Mouse (Mus musculus) CH12.LX (cell line): ENCODE measurements at regions not wholly inside any gene's neighbourhood (a gene's known extent, or its start where the extent isn't known, plus 50 kb on each side); places are given as distances from the start of the nearest gene placed in this dataset.

ENCODE experiments used
- DNase-seq: peaks from one replicate; pipeline ENCODE4 v3.0.0-alpha.2; 2013; ENCODE audit errors: extremely low read depth
- H3K27ac ChIP-seq: 2 replicates; pipeline ENCODE4 v1.5.1; 2012; ENCODE audit warnings: low read depth, mild to moderate bottlenecking, control low read depth, moderate library complexity; ENCODE audit not compliant: insufficient read depth
- H3K27me3 ChIP-seq: replicated peaks from 2 replicates; pipeline ENCODE3; 2012; ENCODE audit warnings: inconsistent platforms
- H3K36me3 ChIP-seq, 2 experiments: replicated peaks in 1 of 2; 2 replicates each; pipeline versions ENCODE3 to v1.6.1; 2012; ENCODE audit warnings: inconsistent platforms in 1 of 2, low read length in 1 of 2, mild to moderate bottlenecking in 1 of 2, mixed read lengths in 1 of 2, moderate library complexity in 1 of 2; ENCODE audit not compliant: control insufficient read depth in 1 of 2, insufficient read depth in 1 of 2
- H3K4me1 ChIP-seq, 2 experiments: 2 replicates each; pipeline ENCODE4 v1.6.1; 2012; ENCODE audit warnings: inconsistent platforms in 1 of 2, moderate library complexity in 1 of 2; ENCODE audit not compliant: insufficient read depth in 2 of 2, control insufficient read depth in 1 of 2
- H3K4me2 ChIP-seq: 2 replicates; pipeline ENCODE4 v1.6.1; 2012; ENCODE audit warnings: low read depth, mild to moderate bottlenecking, control low read depth; ENCODE audit not compliant: poor library complexity, insufficient read depth, severe bottlenecking
- H3K4me3 ChIP-seq, 3 experiments: fragments of 150-350 bp in 1 of 3; sonication (generic) in 1 of 3; replicated peaks in 1 of 3; 2 replicates each; pipeline versions ENCODE3 to v1.5.1; 2011 to 2012; ENCODE audit warnings: low read depth in 2 of 3, low read length in 2 of 3, mild to moderate bottlenecking in 2 of 3, moderate library complexity in 2 of 3, control low read depth in 1 of 3, improper control_type of control experiment in 1 of 3, inconsistent platforms in 1 of 3, mixed read lengths in 1 of 3; ENCODE audit not compliant: poor library complexity in 1 of 3
- H3K79me2 ChIP-seq: replicated peaks from 2 replicates; pipeline ENCODE4 v1.6.1; 2012; ENCODE audit warnings: mild to moderate bottlenecking, moderate library complexity; ENCODE audit not compliant: control insufficient read depth, poor library complexity, insufficient read depth, severe bottlenecking; ENCODE audit errors: extremely low read depth
- H3K9ac ChIP-seq: 2 replicates; pipeline ENCODE4 v1.6.1; 2012; ENCODE audit warnings: low read depth, mild to moderate bottlenecking, control low read depth, moderate library complexity; ENCODE audit not compliant: insufficient read depth
- H3K9me3 ChIP-seq: replicated peaks from 2 replicates; pipeline ENCODE3; 2012; ENCODE audit warnings: low read length, inconsistent platforms, mixed read lengths
- BHLHE40 ChIP-seq: IDR thresholded peaks from 2 replicates; pipeline ENCODE4 v1.6.1; 2011; ENCODE audit warnings: mild to moderate bottlenecking, low read depth, low read length, improper control_type of control experiment
- CHD1 ChIP-seq: IDR thresholded peaks from 2 replicates; pipeline ENCODE4 v1.6.1; 2012; ENCODE audit warnings: low read depth, low read length, improper control_type of control experiment, inconsistent platforms
- E2F4 ChIP-seq: IDR thresholded peaks from 2 replicates; pipeline ENCODE4 v1.6.1; 2011; ENCODE audit warnings: low read depth, low read length, improper control_type of control experiment; ENCODE audit not compliant: insufficient replicate concordance
- ELF1 ChIP-seq: IDR thresholded peaks from 2 replicates; pipeline ENCODE4 v1.6.1; 2014; ENCODE audit warnings: low read depth, mild to moderate bottlenecking, inconsistent platforms, low read length, improper control_type of control experiment
- EP300 ChIP-seq: IDR thresholded peaks from 2 replicates; pipeline ENCODE4 v1.6.1; 2011; ENCODE audit warnings: low read length, improper control_type of control experiment
- HCFC1 ChIP-seq: IDR thresholded peaks from 2 replicates; pipeline ENCODE4 v1.6.1; 2012; ENCODE audit warnings: low read depth, mild to moderate bottlenecking, inconsistent platforms, low read length, improper control_type of control experiment
- IRF4 ChIP-seq: IDR thresholded peaks from 2 replicates; pipeline ENCODE4 v1.6.1; 2014; ENCODE audit warnings: low read depth, mild to moderate bottlenecking, inconsistent platforms, low read length, improper control_type of control experiment
- JUND ChIP-seq: conservative IDR thresholded peaks from 2 replicates; pipeline ENCODE4 v1.6.1; 2011; ENCODE audit warnings: low read depth, low read length, improper control_type of control experiment
- KAT2A ChIP-seq: IDR thresholded peaks from 2 replicates; pipeline ENCODE4 v1.6.1; 2012; ENCODE audit warnings: low read length, improper control_type of control experiment, inconsistent platforms; ENCODE audit not compliant: insufficient replicate concordance
- MAFK ChIP-seq: IDR thresholded peaks from 2 replicates; pipeline ENCODE4 v1.6.1; 2011; ENCODE audit warnings: low read length, improper control_type of control experiment; ENCODE audit not compliant: insufficient replicate concordance
- MAX ChIP-seq: IDR thresholded peaks from 2 replicates; pipeline ENCODE4 v1.6.1; 2011; ENCODE audit warnings: low read length, improper control_type of control experiment
- MAZ ChIP-seq: IDR thresholded peaks from 2 replicates; pipeline ENCODE4 v1.6.1; 2012; ENCODE audit warnings: low read depth, mild to moderate bottlenecking, inconsistent platforms, low read length, improper control_type of control experiment, moderate library complexity
- MEF2A ChIP-seq: IDR thresholded peaks from 2 replicates; pipeline ENCODE4 v1.6.1; 2014; ENCODE audit warnings: low read depth, mild to moderate bottlenecking, inconsistent platforms, low read length, improper control_type of control experiment, borderline replicate concordance
- MXI1 ChIP-seq: IDR thresholded peaks from 2 replicates; pipeline ENCODE4 v1.6.1; 2011; ENCODE audit warnings: mild to moderate bottlenecking, low read depth, low read length, improper control_type of control experiment
- NELFE ChIP-seq: IDR thresholded peaks from 2 replicates; pipeline ENCODE4 v1.6.1; 2011; ENCODE audit warnings: low read depth, low read length, improper control_type of control experiment
- NRF1 ChIP-seq: IDR thresholded peaks from 2 replicates; pipeline ENCODE4 v1.6.1; 2014; ENCODE audit warnings: low read depth, mild to moderate bottlenecking, inconsistent platforms, low read length, improper control_type of control experiment, moderate library complexity
- POLR2A ChIP-seq: IDR thresholded peaks from 2 replicates; pipeline ENCODE4 v1.6.1; 2011; ENCODE audit warnings: low read depth, mild to moderate bottlenecking, improper control_type of control experiment, low read length
- RAD21 ChIP-seq: IDR thresholded peaks from 2 replicates; pipeline ENCODE4 v1.6.1; 2011; ENCODE audit warnings: low read depth, mild to moderate bottlenecking, low read length, improper control_type of control experiment, moderate library complexity
- RCOR1 ChIP-seq: conservative IDR thresholded peaks from 2 replicates; pipeline ENCODE4 v1.6.1; 2012; ENCODE audit warnings: low read depth, mild to moderate bottlenecking, inconsistent platforms, low read length, improper control_type of control experiment
- SMC3 ChIP-seq: IDR thresholded peaks from 2 replicates; pipeline ENCODE4 v1.6.1; 2011; ENCODE audit warnings: low read depth, low read length, improper control_type of control experiment
- USF1 ChIP-seq: IDR thresholded peaks from 2 replicates; pipeline ENCODE4 v1.6.1; 2014; ENCODE audit warnings: low read depth, mild to moderate bottlenecking, inconsistent platforms, low read length, improper control_type of control experiment
- USF2 ChIP-seq: conservative IDR thresholded peaks from 2 replicates; pipeline ENCODE4 v1.6.1; 2011; ENCODE audit warnings: low read depth, low read length, improper control_type of control experiment
- ZC3H11A ChIP-seq: IDR thresholded peaks from 2 replicates; pipeline ENCODE4 v1.6.1; 2012; ENCODE audit warnings: low read depth, mild to moderate bottlenecking, inconsistent platforms, low read length, improper control_type of control experiment
- ZNF384 ChIP-seq: IDR thresholded peaks from 2 replicates; pipeline ENCODE4 v1.6.1; 2012; ENCODE audit warnings: low read depth, low read length, improper control_type of control experiment, inconsistent platforms
- dilution Hi-C: fragments of 300-500 bp; cut with MboI; formaldehyde crosslinking; loops from 2 replicates; pipeline ENCODE4 v1.14.3; 2020; ENCODE audit warnings: low sequenced_read_pairs; ENCODE audit not compliant: extremely low pct_unique_long_range_greater_than_20kb, extremely low pct_ligation_motif_present
- in situ Hi-C: fragments of 300-500 bp; cut with MboI; formaldehyde crosslinking; loops from 3 replicates; pipeline ENCODE4 v1.14.3; 2019; ENCODE audit warnings: low sequenced_read_pairs, low pct_ligation_motif_present, low pct_unique_long_range_greater_than_20kb, mixed read lengths

- H3K4me2 ChIP-seq = no peak overlapping the region
- H3K27me3 ChIP-seq = no peaks in the 10 kb centered on the region
- no peaks in the 10 kb centered on the region for H3K9me3 ChIP-seq
- H3K27ac ChIP-seq = no peak overlapping the region
- H3K4me3 ChIP-seq = no peak overlapping the region
- H3K36me3 ChIP-seq = no peaks in the 10 kb centered on the region
- H3K4me1 ChIP-seq = peaks cover 0 to 10% of the 10 kb centered on the region in 2 experiments; a peak in 2 of 4 replicates
- no peak overlapping the region for H3K9ac ChIP-seq
- no peaks in the 10 kb centered on the region for H3K79me2 ChIP-seq
- TF ChIP-seq MAX = no peak
- no peak for TF ChIP-seq ZC3H11A
- no peak for TF ChIP-seq USF2
- no peak for TF ChIP-seq RAD21
- TF ChIP-seq CHD1 = no peak
- no peak for TF ChIP-seq BHLHE40
- no peak for TF ChIP-seq MAFK
- no peak for TF ChIP-seq USF1
- TF ChIP-seq MXI1 = no peak
- TF ChIP-seq SMC3 = no peak
- no peak for TF ChIP-seq ZNF384
- TF ChIP-seq MAZ = no peak
- TF ChIP-seq, all 38 proteins: peak for 0
- DNase-seq = no peak
- in situ Hi-C loops = no loop called here
- dilution Hi-C loops = no loop called here
These were observed 207.2 kb downstream of the Tbx15 start for GRCm38 (mm10) chr3:99447361-99447760.

- Histone ChIP-seq H3K4me3 (no peak overlapping the region), H3K36me3 (no peaks in the 10 kb centered on the region), H3K9ac (no peak overlapping the region), H3K27ac (no peak overlapping the region), H3K79me2 (no peaks in the 10 kb centered on the region), H3K4me2 (no peak overlapping the region), H3K9me3 (no peaks in the 10 kb centered on the region), H3K4me1 (peaks cover 0 to 10% of the 10 kb centered on the region in 2 experiments; a peak in 2 of 4 replicates), H3K27me3 (no peaks in the 10 kb centered on the region)
- DNase-seq = no peak
- in situ Hi-C loops (no loop called here), dilution Hi-C loops (no loop called here)
- TF ChIP-seq SMC3 (no peak), NRF1 (no peak)
These were observed 207.6 kb downstream of the Tbx15 start for GRCm38 (mm10) chr3:99447813-99448212.

- dilution Hi-C loops (no loop called here), in situ Hi-C loops (no loop called here)
- H3K27ac ChIP-seq = no peak overlapping the region
- no peaks in the 10 kb centered on the region for H3K9me3 ChIP-seq
- no peak for DNase-seq
- TF ChIP-seq KAT2A (no peak), EP300 (no peak), NRF1 (no peak), NELFE (no peak), E2F4 (no peak), IRF4 (no peak), USF1 (no peak), JUND (no peak), ELF1 (no peak), MEF2A (no peak), POLR2A (no peak), RCOR1 (no peak), SMC3 (no peak), HCFC1 (no peak), MAX (no peak)
- H3K4me3 ChIP-seq = no peak overlapping the region
- no peak overlapping the region for H3K9ac ChIP-seq
- no peaks in the 10 kb centered on the region for H3K79me2 ChIP-seq
- no peak overlapping the region for H3K4me2 ChIP-seq
- H3K4me1 ChIP-seq = no peaks in the 10 kb centered on the region
- H3K27me3 ChIP-seq = no peaks in the 10 kb centered on the region
- H3K36me3 ChIP-seq = no peaks in the 10 kb centered on the region
These were observed 219.1 kb downstream of the Tbx15 start for GRCm38 (mm10) chr3:99459036-99459863.
